Mouse (Mus musculus): ENCODE results near the gene Hgd. TPM values are rescaled to one million over a fixed set of nuclear protein-coding genes. Genes with fewer than 3 reads are reported as not detected.

The Hgd gene
- total RNA-seq (2012; rRNA removed): 0.21 and 0.40 TPM in 2 replicates

DNA sequence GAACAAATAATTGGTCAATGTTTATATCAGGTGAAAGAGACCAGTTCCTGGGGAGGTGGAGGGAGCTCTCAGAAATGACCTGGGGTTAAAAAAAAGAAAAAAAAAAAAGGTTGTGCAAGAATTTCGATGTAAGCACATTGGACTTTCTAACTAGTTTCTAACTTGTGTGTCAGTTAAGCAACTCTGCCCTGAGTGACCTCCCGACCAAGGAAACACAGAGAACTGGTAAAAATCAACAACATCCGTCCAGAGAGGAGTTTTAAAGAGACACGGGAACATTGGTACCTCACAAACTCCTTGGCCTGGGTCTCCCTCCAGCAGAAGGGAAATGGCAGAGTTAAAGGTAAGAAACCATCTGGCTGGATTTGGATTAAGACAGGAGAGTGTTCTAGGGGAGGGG is at the start of gene Hgd:
Gene Hgd, plus strand, starts transcription at position 160 of the 400 bp plus-strand sequence.
- no peaks in the 10 kb centered on the region for H3K4me1 ChIP-seq (ENCODE audit: control insufficient read depth in 2 of 2, insufficient read depth in 2 of 2, low read length in 2 of 2, poor library complexity in 1 of 2)
- TF ChIP-seq HCFC1 (IDR thresholded peaks at IDR 0.05; ENCODE audit: borderline replicate concordance, insufficient read depth, low read length) (no peak), ZC3H11A (IDR thresholded peaks at IDR 0.05; ENCODE audit: borderline replicate concordance, low read depth, low read length) (no peak), MAFK (IDR thresholded peaks at IDR 0.05; ENCODE audit: insufficient read depth, low read depth, low read length) (no peak), ZNF384 (IDR thresholded peaks at IDR 0.05; ENCODE audit: low read depth, low read length) (no peak), CHD2 (IDR thresholded peaks at IDR 0.05; ENCODE audit: low read depth, low read length) (no peak)
- no peaks in the 10 kb centered on the region for H3K9me3 ChIP-seq (ENCODE audit: control insufficient read depth, insufficient read depth, low read depth, low read length)
- H3K4me3 ChIP-seq (ENCODE audit: insufficient read depth in 1 of 2, low read depth in 1 of 2, low read length in 2 of 2, poor library complexity in 1 of 2, severe bottlenecking in 1 of 2): no peak within 1 kb of the TSS
- no peak within 1 kb of the TSS for H3K27ac ChIP-seq (ENCODE audit: insufficient read depth, low read depth, low read length, poor library complexity, severe bottlenecking)
- in situ Hi-C loops (cut with MboI; ENCODE audit: low sequenced_read_pairs in 2 of 2, unreplicated experiment in 2 of 2): no loop called here
- no peak for DNase-seq (ENCODE audit: low read depth, low spot score)
- no peak within 1 kb of the TSS for H3K9ac ChIP-seq (ENCODE audit: insufficient read depth, low read depth, low read length, poor library complexity, severe bottlenecking)
- no peaks in the 10 kb centered on the region for H3K36me3 ChIP-seq (ENCODE audit: control insufficient read depth, insufficient read depth, low read length, poor library complexity, severe bottlenecking)

DNA sequence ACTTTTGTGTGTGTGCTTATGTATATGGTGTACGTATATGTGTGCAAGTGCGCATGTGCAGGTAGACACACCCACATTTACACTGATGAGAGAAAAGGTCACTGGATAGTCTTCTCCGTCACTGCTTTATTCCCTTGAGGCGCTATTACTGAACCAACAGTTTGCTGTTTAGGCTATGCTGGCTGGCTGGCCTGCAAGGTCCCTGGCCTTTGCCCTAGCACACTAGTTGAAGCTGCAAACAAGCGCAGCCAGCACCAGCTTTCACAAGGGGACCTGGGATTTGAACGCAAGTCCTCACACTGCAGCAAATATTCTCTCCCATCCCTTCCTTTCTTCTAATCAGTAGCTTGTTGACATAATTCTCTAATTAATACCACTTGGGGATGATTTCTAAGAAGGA is 49.8 kb upstream of the Hgd start:
- Histone ChIP-seq H3K36me3 (ENCODE audit: control insufficient read depth, insufficient read depth, low read length, poor library complexity, severe bottlenecking) (peaks cover 14% of the 10 kb centered on the region), H3K4me1 (ENCODE audit: control insufficient read depth in 2 of 2, insufficient read depth in 2 of 2, low read length in 2 of 2, poor library complexity in 1 of 2) (0 out of 4 replicates have a peak, but pooled peaks cover 0 to 2% of the 10 kb centered on the region in 2 experiments), H3K9me3 (ENCODE audit: control insufficient read depth, insufficient read depth, low read depth, low read length) (no peaks in the 10 kb centered on the region), H3K4me3 (ENCODE audit: insufficient read depth in 1 of 2, low read depth in 1 of 2, low read length in 2 of 2, poor library complexity in 1 of 2, severe bottlenecking in 1 of 2) (no peak overlapping the region), H3K9ac (ENCODE audit: insufficient read depth, low read depth, low read length, poor library complexity, severe bottlenecking) (no peak overlapping the region), H3K27ac (ENCODE audit: insufficient read depth, low read depth, low read length, poor library complexity, severe bottlenecking) (no peak overlapping the region)
- DNase-seq (ENCODE audit: low read depth, low spot score): no peak
- in situ Hi-C loops (cut with MboI; ENCODE audit: low sequenced_read_pairs in 2 of 2, unreplicated experiment in 2 of 2): no loop called here
- TF ChIP-seq MAFK (IDR thresholded peaks at IDR 0.05; ENCODE audit: insufficient read depth, low read depth, low read length) (no peak), HCFC1 (IDR thresholded peaks at IDR 0.05; ENCODE audit: borderline replicate concordance, insufficient read depth, low read length) (no peak), ZNF384 (IDR thresholded peaks at IDR 0.05; ENCODE audit: low read depth, low read length) (no peak), CHD2 (IDR thresholded peaks at IDR 0.05; ENCODE audit: low read depth, low read length) (no peak), ZC3H11A (IDR thresholded peaks at IDR 0.05; ENCODE audit: borderline replicate concordance, low read depth, low read length) (no peak)

DNA sequence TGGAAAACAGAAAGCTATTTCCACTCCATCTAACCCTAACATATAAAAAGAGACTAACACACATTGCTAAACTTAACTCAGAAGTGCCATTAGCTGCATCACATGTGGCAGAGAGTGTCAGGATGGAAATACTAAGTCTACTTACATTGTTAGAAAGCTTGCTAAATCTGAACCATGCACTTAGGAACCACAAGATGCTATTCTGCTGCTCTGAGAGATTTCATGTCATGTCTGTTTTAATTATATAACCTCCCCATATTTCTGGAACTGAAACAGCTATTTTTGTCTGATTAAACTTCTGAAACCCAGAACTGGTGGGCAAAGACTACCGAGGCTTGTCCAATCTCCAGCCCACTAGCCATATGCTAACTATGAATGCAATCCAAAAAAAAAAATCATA is 47.9 kb upstream of the Hgd start:
- TF ChIP-seq HCFC1 (IDR thresholded peaks at IDR 0.05; ENCODE audit: borderline replicate concordance, insufficient read depth, low read length) (no peak), ZNF384 (IDR thresholded peaks at IDR 0.05; ENCODE audit: low read depth, low read length) (no peak), MAFK (IDR thresholded peaks at IDR 0.05; ENCODE audit: insufficient read depth, low read depth, low read length) (no peak), ZC3H11A (IDR thresholded peaks at IDR 0.05; ENCODE audit: borderline replicate concordance, low read depth, low read length) (no peak), CHD2 (IDR thresholded peaks at IDR 0.05; ENCODE audit: low read depth, low read length) (no peak)
- 0 out of 4 replicates have a peak, but pooled peaks cover 0 to 2% of the 10 kb centered on the region in 2 experiments for H3K4me1 ChIP-seq (ENCODE audit: control insufficient read depth in 2 of 2, insufficient read depth in 2 of 2, low read length in 2 of 2, poor library complexity in 1 of 2)
- no peak overlapping the region for H3K4me3 ChIP-seq (ENCODE audit: insufficient read depth in 1 of 2, low read depth in 1 of 2, low read length in 2 of 2, poor library complexity in 1 of 2, severe bottlenecking in 1 of 2)
- peaks cover 16% of the 10 kb centered on the region for H3K36me3 ChIP-seq (ENCODE audit: control insufficient read depth, insufficient read depth, low read length, poor library complexity, severe bottlenecking)
- no peaks in the 10 kb centered on the region for H3K9me3 ChIP-seq (ENCODE audit: control insufficient read depth, insufficient read depth, low read depth, low read length)
- H3K27ac ChIP-seq (ENCODE audit: insufficient read depth, low read depth, low read length, poor library complexity, severe bottlenecking): no peak overlapping the region
- in situ Hi-C loops (cut with MboI; ENCODE audit: low sequenced_read_pairs in 2 of 2, unreplicated experiment in 2 of 2): no loop called here
- no peak for DNase-seq (ENCODE audit: low read depth, low spot score)
- no peak overlapping the region for H3K9ac ChIP-seq (ENCODE audit: insufficient read depth, low read depth, low read length, poor library complexity, severe bottlenecking)

GRCm38 (mm10) chr16:37533369-37534068 is 46.4 kb upstream of the Hgd start:
- no peak overlapping the region for H3K27ac ChIP-seq (ENCODE audit: insufficient read depth, low read depth, low read length, poor library complexity, severe bottlenecking)
- H3K4me1 ChIP-seq (ENCODE audit: control insufficient read depth in 2 of 2, insufficient read depth in 2 of 2, low read length in 2 of 2, poor library complexity in 1 of 2): peaks cover 0 to 2% of the 10 kb centered on the region in 2 experiments; a peak in 3 of 4 replicates
- in situ Hi-C loops (cut with MboI; ENCODE audit: low sequenced_read_pairs in 2 of 2, unreplicated experiment in 2 of 2): no loop called here
- H3K9me3 ChIP-seq (ENCODE audit: control insufficient read depth, insufficient read depth, low read depth, low read length): no peaks in the 10 kb centered on the region
- no peak overlapping the region for H3K9ac ChIP-seq (ENCODE audit: insufficient read depth, low read depth, low read length, poor library complexity, severe bottlenecking)
- no peak for DNase-seq (ENCODE audit: low read depth, low spot score)
- peaks cover 16% of the 10 kb centered on the region for H3K36me3 ChIP-seq (ENCODE audit: control insufficient read depth, insufficient read depth, low read length, poor library complexity, severe bottlenecking)
- TF ChIP-seq HCFC1 (IDR thresholded peaks at IDR 0.05; ENCODE audit: borderline replicate concordance, insufficient read depth, low read length) (no peak), CHD2 (IDR thresholded peaks at IDR 0.05; ENCODE audit: low read depth, low read length) (no peak), ZNF384 (IDR thresholded peaks at IDR 0.05; ENCODE audit: low read depth, low read length) (no peak), ZC3H11A (IDR thresholded peaks at IDR 0.05; ENCODE audit: borderline replicate concordance, low read depth, low read length) (no peak), MAFK (IDR thresholded peaks at IDR 0.05; ENCODE audit: insufficient read depth, low read depth, low read length) (no peak)
- H3K4me3 ChIP-seq (ENCODE audit: insufficient read depth in 1 of 2, low read depth in 1 of 2, low read length in 2 of 2, poor library complexity in 1 of 2, severe bottlenecking in 1 of 2): no peak overlapping the region

All from ES-E14 (cell line).